Mouse (Mus musculus): ENCODE measurements around the gene Cdk14.
"Not testable (repeated sequence)": the region's sequence is repeated elsewhere in the genome, so short reads cannot be mapped to it uniquely, and the experiment has no call there.

Cdk14 gene

DNA sequence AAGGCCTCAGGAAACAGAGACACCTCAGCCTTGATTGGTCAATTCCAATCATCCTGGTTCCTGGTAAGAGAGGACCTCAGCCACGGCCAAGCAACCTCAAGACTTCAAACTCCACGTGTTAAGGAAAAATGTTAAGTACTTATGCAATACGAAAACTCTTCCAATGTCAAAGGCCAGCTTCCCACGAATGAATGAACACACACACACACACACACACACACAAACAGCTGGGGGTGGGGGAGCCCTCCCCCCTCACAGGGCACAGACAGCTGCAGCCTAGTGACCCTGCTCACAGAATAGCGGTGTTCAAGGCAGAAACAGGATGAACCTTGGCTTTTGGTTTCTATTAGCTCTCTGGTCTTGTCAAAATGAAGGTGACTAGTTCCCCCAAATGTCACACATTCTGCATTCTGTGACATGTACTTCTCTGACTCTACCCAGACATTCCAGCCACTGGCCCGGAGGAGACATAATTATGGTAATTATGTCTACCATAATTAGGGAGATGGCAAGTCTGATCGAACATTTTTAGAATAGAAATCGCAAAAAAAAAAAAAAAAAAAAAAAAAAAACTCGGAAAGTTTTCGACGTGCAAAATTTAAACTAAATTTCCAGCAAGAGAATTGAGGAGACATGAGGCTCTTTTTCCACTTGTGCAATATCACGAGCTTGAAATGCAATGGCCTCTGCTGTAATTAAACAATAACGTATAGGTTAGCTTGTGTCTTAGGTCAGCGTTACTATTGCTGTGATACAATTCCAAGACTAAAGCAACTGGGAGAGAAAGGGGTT lies 54.6 kb downstream of the Cdk14 start:
- no peak for DNase-seq (ENCODE audit: low spot score in 2 of 2)

DNA sequence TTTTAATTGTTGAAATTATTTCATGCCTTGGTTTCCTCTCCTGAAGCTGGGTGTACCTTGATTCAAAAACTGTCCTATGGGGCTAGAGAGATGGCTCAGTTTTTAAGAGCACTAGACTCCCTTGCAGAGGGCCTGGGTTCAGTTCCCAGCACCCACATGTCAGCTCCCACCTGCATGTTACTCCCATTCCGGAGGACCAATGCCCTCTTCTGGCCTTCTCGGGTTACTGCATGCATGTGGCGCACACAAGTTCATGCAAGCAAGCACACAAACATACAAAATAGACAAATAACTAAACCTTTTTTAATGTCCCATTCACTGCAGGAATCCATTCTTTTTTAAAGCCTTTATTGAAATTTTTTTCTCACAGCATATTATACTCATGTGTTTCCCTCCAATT lies 58.4 kb downstream of the Cdk14 start:
- DNase-seq (ENCODE audit: low spot score in 2 of 2), result no peak

DNA sequence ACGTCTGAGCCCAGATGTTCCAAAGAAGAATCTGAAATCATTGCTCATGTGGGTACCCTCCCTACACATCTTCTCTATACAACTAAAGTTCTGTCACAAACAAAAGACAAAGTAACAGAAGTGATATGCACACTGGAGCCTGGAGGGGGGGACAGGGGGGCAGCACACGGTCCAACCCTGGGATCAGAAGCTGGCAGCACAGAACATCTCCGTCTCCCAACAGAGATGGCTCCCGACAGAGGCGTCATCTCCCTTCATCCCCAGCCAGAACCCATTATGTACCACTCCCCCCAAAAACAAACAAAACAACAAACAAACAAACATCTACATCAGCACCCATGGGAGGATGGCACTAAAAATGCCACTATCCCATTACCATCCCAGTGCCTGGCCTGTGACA lies 59.8 kb downstream of the Cdk14 start:
- DNase-seq (ENCODE audit: low spot score in 2 of 2), result no peak

DNA sequence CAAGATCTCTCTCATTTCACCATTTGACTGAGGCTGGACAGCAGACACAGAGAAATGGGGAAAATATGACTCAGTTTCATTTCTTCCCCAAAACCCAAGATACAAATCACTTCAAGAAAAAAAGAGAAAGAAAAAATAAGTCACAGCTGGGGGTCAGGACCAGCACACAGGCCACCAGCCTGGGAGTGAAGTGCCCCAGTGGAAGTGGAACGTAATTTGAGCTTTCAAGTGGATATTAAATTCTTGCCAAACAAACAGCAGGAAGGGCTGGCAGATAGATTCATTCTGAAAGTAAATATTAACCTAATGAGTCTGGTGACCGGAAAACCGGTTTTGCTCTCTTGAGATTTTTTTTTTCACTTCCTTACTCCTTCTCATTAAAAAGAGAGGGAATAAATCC lies 60.2 kb downstream of the Cdk14 start:
- DNase-seq (ENCODE audit: low spot score in 2 of 2), result no peak

DNA sequence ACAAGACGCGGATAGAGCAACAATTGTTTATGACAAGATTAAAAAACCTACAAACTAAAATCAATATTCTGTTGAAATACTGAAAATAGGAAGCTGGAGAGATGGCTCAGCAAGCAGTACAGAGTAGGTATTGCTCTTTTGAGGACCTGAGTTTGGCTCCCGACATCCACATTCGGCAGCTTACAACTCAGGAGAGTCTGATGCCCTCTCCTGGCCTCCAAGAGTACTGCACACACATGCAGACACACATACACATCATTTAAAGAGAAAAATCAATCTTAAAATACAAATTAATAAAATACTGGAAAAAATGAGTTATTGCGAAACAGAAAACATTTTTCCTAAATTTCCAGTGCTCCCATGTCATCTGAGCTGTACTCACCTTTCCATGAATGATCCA lies 60.7 kb downstream of the Cdk14 start:
- DNase-seq (ENCODE audit: low spot score in 2 of 2), result no peak

DNA sequence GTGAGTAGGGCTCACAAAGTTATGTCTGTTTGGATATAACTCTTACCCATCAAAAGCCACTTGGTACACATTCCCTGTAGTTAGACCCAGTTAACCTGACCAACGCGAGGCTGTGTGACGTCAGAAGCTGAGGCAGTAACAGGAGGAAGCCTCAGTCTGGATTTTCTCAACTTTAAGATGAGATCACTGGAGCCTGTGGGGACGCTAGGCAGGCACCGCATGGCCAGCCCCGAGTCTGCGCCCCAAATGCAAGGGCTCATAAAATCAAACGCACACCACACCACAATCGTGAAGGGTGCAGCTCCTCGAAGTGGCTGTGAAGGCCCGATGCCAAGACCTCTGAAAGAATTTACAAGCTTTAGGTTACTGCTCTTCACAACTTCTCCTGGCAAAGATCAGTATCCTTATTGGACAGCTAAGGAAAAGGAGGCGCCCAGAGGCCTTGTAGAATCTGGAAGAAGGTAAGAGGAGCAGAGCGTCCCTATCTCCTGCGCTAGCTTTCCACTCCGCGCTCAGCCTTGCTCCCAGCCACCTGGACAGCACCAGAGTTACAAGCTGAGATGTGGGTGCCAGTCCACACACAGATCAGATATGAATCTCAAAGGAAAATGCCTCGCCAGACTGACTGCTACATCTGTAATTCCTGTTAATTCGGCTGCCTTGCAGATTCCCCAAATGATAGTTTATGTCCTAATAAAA lies 61.9 kb downstream of the Cdk14 start:
- no peak for DNase-seq (ENCODE audit: low spot score in 2 of 2)

DNA sequence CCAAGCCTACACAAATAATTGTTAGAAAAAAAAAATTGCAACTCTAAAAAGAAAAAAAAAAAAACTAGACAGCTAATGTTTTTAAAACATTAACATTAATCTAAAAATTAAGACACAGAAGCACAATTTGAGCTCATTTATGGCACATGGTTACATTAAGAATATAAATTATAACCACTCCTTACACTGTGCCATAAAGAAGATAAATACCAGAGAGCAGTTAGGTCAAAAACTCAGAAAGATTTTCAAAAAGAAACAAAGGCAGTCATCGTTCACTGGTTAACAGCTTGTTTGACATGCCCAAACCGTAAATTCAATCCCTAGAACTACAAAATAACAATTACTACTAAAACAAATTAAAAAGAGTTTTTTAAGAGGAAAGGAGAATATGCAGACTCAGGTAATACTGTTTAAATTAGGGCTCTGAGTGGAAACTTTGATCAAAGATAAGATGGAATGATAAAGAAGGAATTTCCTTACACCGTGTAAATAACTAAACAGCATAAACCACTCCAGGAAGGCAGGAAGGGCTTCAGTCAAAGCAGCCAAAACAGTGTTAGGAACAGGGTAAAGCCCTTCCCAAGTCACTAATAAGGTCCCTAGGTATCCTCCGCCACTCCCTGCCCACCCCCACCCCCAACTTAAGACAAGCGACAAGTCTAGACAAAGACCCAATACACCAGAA lies 65.3 kb downstream of the Cdk14 start:
- no peak for DNase-seq (ENCODE audit: low spot score in 2 of 2)

DNA sequence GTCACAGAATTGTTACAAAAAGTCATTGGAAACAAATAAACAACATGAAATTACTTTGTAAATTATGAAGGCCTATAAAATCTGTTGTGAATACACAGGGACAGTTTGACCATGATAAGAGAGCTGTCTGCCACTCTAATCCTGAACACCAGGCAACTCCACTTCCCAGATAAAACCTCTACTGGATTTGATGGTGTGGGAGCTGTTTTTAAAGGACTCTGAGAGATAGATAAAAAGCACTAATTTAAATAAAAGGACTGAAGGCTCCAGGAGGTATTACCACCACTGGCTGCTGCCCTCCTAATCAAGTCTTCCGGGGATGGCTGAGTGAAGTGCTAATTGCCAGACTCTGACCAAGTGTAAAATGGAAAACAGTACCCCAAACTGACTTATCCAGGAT lies 66.2 kb downstream of the Cdk14 start:
- DNase-seq (ENCODE audit: low spot score in 2 of 2), result no peak

DNA sequence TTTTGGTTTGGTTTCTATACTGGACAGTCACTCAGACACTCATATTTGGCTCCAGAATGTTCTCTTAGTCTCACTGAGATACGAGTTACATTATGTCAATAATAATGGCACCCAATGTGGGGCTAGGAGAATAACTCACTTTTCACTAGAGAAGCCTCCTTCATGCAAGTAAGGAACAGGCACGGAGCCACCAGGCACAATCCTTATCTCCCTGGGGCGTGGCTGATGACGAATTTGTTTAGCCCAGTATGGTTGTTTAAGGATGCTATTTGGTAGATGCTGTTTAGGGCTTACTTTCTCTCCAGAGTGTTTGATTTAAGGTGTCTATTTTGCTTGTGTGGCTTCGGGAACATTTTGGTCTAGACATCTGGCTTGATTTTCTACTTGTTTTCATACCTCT lies 75.5 kb downstream of the Cdk14 start:
- DNase-seq (ENCODE audit: low spot score in 2 of 2), result no peak

DNA sequence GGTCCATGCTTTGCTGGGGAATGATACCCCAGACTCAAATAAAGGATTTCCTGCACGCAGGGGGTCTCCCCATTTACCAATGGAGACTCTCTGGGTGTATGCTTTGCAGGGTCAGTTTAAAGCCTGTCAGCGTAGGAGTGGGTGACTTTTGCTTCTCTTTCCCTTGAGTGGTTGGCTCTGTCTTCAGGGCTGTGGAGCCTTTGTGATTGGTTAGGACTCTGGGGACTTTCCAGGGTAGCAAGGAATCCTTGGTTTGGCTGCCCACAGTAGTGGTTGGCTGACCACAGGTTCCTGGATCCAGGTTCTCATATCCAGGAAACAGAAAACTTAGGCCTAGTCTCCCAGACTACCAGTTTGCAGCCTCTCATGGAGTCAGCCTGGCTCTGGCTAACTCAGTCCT lies 76.4 kb downstream of the Cdk14 start:
- no peak for DNase-seq (ENCODE audit: low spot score in 2 of 2)

DNA sequence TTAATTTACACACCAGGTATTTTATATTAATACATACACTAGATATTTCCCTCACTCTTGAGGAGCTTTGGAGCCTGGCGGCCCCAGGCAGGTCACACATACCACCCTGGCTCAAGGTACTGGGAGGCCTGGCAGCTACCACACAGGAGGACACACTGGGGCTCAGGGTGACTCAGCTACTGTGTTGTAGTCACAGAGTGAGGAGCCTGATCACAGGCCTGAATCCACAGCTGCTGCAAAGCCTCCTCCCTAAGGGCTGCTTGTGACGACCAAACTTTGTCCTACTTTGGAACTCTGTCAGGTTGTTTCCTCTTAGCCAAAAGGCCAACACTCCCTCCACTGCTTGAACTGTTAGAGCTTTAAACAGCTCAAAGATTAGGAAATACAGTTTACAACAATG lies 76.8 kb downstream of the Cdk14 start:
- no peak for DNase-seq (ENCODE audit: low spot score in 2 of 2)

DNA sequence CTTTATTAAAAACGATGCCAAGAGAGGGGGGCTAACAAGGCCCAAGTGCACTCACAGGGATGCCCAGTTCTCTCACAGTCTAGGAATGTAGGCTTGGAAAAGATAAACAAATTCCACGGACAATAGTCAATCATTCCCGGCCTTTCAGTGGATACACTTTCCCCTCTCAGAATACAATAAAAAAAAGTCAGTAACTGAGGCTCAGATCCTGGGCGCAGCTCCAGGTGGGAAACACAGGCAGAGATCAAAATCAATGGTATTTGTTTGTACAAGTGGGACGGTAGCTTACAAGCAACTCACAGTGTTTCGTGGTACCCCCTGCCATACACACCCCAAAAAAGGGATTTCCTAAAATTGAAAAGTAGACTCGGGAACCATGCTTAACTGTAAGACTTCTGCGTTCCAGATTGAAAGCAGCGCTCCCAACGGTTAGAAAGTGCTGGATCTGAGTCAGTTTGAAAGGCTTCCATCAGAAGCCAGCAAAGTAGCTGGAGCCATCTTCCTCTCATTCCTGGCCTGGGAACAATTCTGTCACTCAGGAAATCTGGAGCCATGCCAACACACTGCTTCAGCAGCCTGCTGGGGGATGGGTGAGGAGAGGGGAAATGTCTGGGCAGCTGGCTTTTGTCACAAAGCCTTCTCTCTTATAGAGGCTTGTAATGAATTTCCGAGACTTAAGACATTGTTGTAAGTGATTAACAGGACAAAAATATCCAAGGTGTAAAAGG lies 77.5 kb downstream of the Cdk14 start:
- peak; percentile 34 to 43 for DNase-seq (ENCODE audit: low spot score in 2 of 2)

DNA sequence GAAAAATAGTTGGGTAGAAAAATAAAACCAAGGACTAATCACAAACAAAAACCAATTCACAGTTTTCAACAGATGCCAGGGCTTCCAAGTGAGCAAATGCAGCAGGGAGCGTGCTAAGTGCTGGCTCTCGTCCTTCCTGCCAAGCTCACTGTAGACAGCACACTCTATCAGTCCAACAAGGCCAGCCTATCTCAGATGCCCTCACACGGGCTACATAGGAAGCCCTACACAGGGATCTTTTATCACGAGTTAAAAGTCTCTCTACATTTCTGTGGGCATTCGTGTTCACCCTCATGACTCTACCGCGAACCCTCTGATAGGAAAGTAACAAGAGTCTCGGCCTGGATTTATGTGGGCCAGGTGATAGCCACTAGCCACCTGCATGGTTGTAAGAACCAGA lies 78.5 kb downstream of the Cdk14 start:
- DNase-seq (ENCODE audit: low spot score in 2 of 2), result no peak

DNA sequence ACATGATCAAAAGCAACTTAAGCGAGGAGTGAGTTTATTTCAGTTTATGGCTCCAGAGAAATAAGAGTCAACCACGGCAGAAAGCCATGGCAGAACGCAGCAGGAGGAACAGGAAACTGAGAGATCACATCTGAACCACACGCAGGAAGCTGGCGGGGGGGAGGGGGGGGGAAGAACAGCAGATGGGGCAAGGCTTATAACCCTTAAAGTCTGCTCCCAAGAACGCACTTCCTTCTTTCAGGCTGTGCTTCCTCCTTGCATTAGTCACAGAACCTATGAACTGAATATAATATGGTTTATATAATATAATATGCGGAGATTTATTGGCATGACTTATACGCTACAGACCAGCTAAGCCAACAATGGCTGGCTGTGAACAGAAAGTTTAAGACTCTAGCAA lies 86.2 kb downstream of the Cdk14 start:
- DNase-seq (ENCODE audit: low spot score in 2 of 2), result no peak

DNA sequence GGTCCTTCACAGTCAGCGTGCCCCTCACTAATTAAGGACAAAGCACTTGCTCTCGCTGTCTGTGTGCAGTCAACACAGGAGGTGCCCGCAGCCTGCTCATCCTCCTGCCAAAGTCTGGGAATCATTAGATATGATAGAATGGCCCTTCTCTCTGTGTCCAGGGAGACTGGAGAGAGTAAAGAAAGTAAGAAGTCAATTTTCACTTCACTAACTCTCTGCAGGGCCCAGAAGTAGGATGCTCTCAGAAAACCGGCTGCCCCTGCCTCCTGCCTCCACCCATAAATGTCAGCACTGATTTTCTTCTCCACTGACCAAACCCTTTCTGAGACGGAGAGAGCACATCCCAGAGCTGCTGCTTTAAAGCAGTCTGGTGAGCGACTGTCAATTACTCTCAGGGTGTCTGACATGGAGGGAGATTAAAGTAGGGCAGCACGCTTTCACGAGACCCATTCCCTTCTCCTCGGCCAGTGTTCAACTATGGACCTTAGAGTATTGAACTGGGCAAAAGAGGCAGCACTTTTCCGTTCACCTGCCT lies 89.1 kb downstream of the Cdk14 start:
- DNase-seq (ENCODE audit: low spot score in 2 of 2), result no peak

DNA sequence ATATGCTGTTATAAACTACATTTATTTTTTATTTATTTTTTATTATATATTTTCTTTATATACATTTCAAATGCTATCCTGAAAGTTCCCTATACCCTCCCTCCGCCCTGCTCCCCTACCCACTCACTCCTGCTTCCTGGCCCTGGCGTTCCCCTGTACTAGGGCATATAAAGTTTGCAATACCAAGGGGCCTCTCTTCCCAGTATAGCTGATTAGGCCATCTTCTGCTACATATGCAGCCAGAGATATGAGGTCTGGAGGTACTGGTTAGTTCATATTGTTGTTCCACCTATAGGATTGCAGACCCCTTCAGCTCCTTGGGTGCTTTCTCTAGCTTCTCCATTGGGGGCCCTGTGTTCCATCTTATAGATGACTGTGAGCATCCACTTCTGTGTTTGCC lies 91.1 kb downstream of the Cdk14 start:
- DNase-seq (ENCODE audit: low spot score in 2 of 2), result not testable (repeated sequence)

DNA sequence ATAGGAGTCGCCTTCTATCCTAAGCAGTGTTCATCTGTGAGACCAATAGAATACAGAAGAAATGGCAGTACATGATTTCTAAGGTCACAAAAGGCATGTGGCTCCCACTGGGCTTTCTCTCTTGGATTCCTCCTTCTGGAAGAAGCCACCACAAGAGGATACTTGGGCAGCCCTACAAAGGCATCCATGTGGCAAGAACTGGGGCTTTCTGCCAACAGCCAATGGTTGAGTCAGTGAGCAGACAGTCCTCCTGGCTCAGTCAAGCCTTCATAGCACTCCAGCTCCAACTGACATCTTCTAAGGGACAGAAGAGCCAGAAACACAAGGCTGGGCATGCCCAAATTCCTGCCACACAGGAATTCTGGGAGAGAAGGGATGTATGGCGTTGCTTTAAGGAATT lies 93.4 kb downstream of the Cdk14 start:
- DNase-seq (ENCODE audit: low spot score in 2 of 2), result no peak

DNA sequence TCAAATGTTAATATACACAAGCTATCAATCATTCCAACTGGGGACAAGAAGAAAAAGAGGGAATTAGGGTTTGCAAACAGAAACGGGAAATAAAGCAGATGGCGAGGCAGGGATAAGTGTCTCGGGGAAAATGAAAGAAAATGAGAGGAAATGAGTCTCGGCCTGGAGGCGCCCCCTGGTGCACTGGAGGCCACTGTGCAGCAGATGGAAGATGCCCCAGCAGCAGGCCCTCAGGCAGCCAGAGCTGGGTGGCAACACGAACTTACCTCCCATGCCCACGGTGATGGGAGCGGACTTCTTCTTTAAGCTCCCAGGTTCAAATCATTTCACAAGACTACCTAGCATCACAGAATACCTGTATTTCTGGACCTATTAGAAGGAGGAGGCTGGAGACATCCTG lies 97.4 kb downstream of the Cdk14 start:
- no peak for DNase-seq (ENCODE audit: low spot score in 2 of 2)

DNA sequence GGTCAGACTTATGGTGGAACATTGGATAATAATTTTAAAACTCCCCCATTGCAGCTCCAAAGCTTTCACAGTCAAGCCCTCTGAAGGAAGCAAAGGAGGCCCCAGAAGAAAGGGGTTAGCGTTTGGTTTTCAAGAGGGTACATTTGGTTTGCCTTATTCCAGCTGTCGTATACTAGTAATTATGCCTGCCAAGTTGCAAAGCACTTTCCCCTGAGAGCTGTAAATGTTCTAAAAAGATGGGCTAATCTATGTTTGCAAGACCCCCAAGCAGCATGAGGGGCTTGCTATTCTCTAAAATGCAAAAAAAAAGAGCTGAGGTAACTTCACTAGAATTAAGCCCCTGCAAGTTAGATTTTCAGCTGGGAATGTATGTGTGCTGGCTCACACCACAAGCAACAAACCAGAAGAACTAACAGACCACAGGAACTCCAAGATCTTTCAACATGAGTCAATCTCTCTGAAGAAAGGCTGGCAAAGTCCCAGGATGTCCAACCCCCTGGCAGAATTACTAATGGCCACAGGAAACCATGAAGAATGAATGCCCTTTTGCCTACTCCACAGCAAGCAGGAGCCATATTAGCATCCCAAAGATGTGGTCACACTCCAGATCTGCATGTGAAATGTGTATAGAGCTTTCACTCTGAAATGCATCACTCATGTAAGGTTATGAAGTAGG lies 99.5 kb downstream of the Cdk14 start:
- DNase-seq (ENCODE audit: low spot score in 2 of 2), result no peak

DNA sequence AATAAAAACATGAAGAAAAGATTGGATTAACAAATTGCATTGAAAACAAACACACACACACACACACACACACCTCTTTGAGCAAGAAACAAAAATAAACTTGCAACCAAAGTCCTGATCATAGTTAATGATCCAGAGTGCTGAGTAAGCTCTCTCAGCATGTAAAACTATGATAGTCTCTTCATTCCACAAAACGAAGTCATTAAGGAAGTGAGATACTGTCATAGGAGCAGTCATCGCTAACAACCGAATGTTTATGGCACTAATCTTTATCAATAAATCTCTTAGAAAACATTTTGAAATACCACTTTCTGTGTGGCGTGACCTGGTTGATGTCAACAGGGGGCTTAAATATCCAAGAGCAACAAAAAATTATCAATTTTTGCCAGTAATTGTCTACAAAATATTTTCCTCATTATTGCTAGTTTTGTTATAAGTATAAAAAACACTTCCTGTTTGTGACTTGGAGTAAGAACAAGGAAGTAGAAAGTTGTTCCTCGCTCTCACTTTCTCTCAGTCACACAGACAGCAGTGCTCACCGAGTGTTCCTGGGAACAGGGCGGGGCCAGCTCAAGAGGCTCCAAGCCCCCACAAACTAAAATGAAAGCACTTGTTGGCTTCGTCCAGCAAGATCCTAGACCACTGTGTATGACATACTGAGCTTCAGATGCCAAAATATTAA lies 100.1 kb downstream of the Cdk14 start:
- DNase-seq (ENCODE audit: low spot score in 2 of 2), result no peak

DNA sequence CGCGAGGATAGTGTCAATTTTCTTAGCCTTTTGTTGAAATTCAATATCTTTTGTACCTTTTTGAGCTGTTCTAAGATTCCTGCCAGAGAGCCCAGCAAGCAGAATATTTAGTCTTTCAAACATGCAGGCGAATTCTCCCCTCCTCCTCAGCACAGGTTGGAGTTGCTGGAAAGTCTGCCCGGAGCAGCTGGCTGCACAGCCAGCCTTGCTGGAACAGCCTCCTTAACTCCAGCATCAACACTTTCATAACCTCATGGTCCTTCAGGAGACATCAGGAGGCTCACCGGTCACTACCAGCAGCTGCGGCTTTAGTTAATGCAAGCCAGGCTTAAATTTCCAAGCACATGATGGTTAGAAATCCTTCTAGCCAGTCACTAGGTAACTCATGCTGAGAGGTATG lies 105.8 kb downstream of the Cdk14 start:
- DNase-seq (ENCODE audit: low spot score in 2 of 2), result no peak

All from frontal cortex, postnatal 36 days (tissue).